Mouse (Mus musculus) megakaryocyte-erythroid progenitor cell, adult 5 weeks (primary cell): ENCODE results near the gene Dtl. TPM values are rescaled to one million over a fixed set of nuclear protein-coding genes. Genes with fewer than 3 reads are reported as not detected.

Experiments
- polyA plus RNA-seq: library from polyadenylated mRNA; stranded (reverse); fragments of >175 nt; gene quantifications from 2 replicates; pipeline ENCODE4 v1.2.3, GENCODE M21; 2012

Dtl gene
- 10.8 and 14.7 TPM in 2 replicates for polyA plus RNA-seq

GRCm38 (mm10) chr1:191575458-191576247, at the start of gene Dtl, which contains the start of gene Ints7:
Gene Dtl, minus strand, starts transcription at chr1:191575544.
Gene Ints7, plus strand, starts transcription at chr1:191575636.

Other genes with a start within 250 kb of the Dtl start
- 10.6 and 12.2 TPM in 2 replicates for gene Tmem206, start 249.6 kb downstream of the Dtl start, polyA plus RNA-seq
- 69.1 and 77.4 TPM in 2 replicates for gene Ppp2r5a, start 172.3 kb downstream of the Dtl start, polyA plus RNA-seq
- 16.5 and 20.1 TPM in 2 replicates for gene Ints7, start 92 bp upstream of the Dtl start, polyA plus RNA-seq
- 8.2 and 11.2 TPM in 2 replicates for gene Lpgat1, start 142.3 kb upstream of the Dtl start, polyA plus RNA-seq
- gene Nek2, start 245.9 kb upstream of the Dtl start, polyA plus RNA-seq, result 10.8 and 15.4 TPM in 2 replicates